In genomic region chr12:69356546-69357299, GRCm38 (mm10) we compare ENCODE assay signal across 8 mouse cellular contexts. TPM values are rescaled to one million over a fixed set of nuclear protein-coding genes. Genes with fewer than 3 reads are reported as not detected.
DNase-seq lines count a peak whose midpoint lies in the region; ATAC-seq and TF ChIP-seq lines count a peak whose summit lies in the region.

Gene Nemf, minus strand, starts transcription at chr12:69357165.

- in situ Hi-C loops in Patski (cut with MboI; ENCODE audit: low pct_unique_long_range_greater_than_20kb), result loop anchor here (5.0 to 25.0 kb wide), 3 partner anchors 226 to 531 kb away; partner anchors contain the start of genes Atl1, Map4k5 and Vcpkmt

- H3K4me2 ChIP-seq in hindbrain, embryonic 14.5 days (replicated peaks), result peak within 1 kb of the TSS; percentile 95

- POLR2A ChIA-PET in Patski (lab: Charles Lee), result interaction anchor here (0.5 to 0.6 kb wide), 2 partner anchors 12 to 71 kb away, joined by 3 to 5 read pairs; no protein-coding TSS in a partner anchor

- peak; percentile 68 for DNase-seq in Patski (ENCODE audit: low read depth, low spot score)
- DNase-seq in cerebellum, postnatal 14 days, result peak; percentile 85 to 89
- DNase-seq in frontal cortex, postnatal 25 days (ENCODE audit: low spot score in 2 of 2), result peak; percentile 78 to 79
- peak; percentile 91 for DNase-seq in hindbrain, embryonic 14.5 days (ENCODE audit: low spot score)
- peak; percentile 86 to 89 for DNase-seq in layer of hippocampus, postnatal 36 days
- DNase-seq in lung, postnatal 36 days, result peak; percentile 93
- peak; percentile 94 for DNase-seq in retina, postnatal 1 day
- peak; percentile 72 to 80 for DNase-seq in urinary bladder, adult 18-20 months (ENCODE audit: low spot score in 2 of 2)

- TF ChIP-seq CTCF in Patski (IDR thresholded peaks at IDR 0.05), result no peak

- peaks cover 11% of the 10 kb centered on the region; the same call in 1 of the 2 replicates for H3K4me1 ChIP-seq in hindbrain, embryonic 14.5 days (replicated peaks; ENCODE audit: control insufficient read depth, insufficient read depth, low read length)

- H3K9me3 ChIP-seq in hindbrain, embryonic 14.5 days (ENCODE audit: control insufficient read depth, low read length), result no peaks in the 10 kb centered on the region

- H3K36me3 ChIP-seq in hindbrain, embryonic 14.5 days (replicated peaks; ENCODE audit: control insufficient read depth, insufficient read depth), result peaks cover 35% of the 10 kb centered on the region

- ATAC-seq in Patski, result peak; percentile 28
- peak; percentile 67 for ATAC-seq in hindbrain, embryonic 14.5 days (ENCODE audit: low FRiP score)

- WGBS in hindbrain, embryonic 14.5 days, result 1% methylated on average over 49 of the region's 50 CpGs

- peak within 1 kb of the TSS; percentile 83 for H3K4me3 ChIP-seq in hindbrain, embryonic 14.5 days (replicated peaks; ENCODE audit: low read length)

- no peaks in the 10 kb centered on the region for H3K27me3 ChIP-seq in Patski
- no peaks in the 10 kb centered on the region for H3K27me3 ChIP-seq in hindbrain, embryonic 14.5 days (ENCODE audit: control insufficient read depth, insufficient read depth, low read length)

- H3K9ac ChIP-seq in hindbrain, embryonic 14.5 days, result peak within 1 kb of the TSS; percentile 81

- H3K27ac ChIP-seq in hindbrain, embryonic 14.5 days, result peak within 1 kb of the TSS; percentile 82

- CTCF ChIA-PET in Patski (lab: Charles Lee), result interaction anchor here (1.2 kb wide), 1 partner anchor 34 kb away, joined by 4 read pairs; no protein-coding TSS in a partner anchor

RNA-seq across cellular contexts. Expression of gene Nemf, which starts in this region (rescaled TPM):
- polyA plus RNA-seq in Patski (2021), result 44.5 TPM
- polyA plus RNA-seq in hindbrain, embryonic 14.5 days (2014; fragmentation: Nextera tagmentation; extraction: Ambion mirVana), result 77.2 and 80.9 TPM in 2 replicates
- total RNA-seq in layer of hippocampus, postnatal 36 days (2021), result 10 to 100 TPM; 47.9 to 51.2 TPM

Comparison
In these comparisons a context has a peak if more than half of its experiments do, and no peak if none do; other contexts are left out.
1. Peak in every context shown above with its lines: DNase-seq, ATAC-seq, H3K4me3 ChIP-seq and H3K27ac ChIP-seq.